Mouse (Mus musculus) neural tube, embryonic 15.5 days (tissue): ENCODE measurements at regions not wholly inside any gene's neighbourhood (a gene's known extent, or its start where the extent isn't known, plus 50 kb on each side); places are given as distances from the start of the nearest gene placed in this dataset.

Source experiments
- ATAC-seq: fragments of 200-750 bp; cut with Nextera tagmentation; 2 replicates; pipeline ENCODE4 v1.8.0; 2017; ENCODE audit warnings: mild to moderate bottlenecking, moderate TSS enrichment, moderate library complexity; ENCODE audit not compliant: low FRiP score
- H3K27ac ChIP-seq: fragments of 300-500 bp; sonication (generic); replicated peaks from 2 replicates; pipeline ENCODE4 v1.5.1; 2015; ENCODE audit warnings: mild to moderate bottlenecking, inconsistent platforms
- H3K27me3 ChIP-seq: fragments of 300-500 bp; sonication (generic); replicated peaks from 2 replicates; pipeline ENCODE4 v1.6.1; 2015; ENCODE audit warnings: inconsistent platforms
- H3K36me3 ChIP-seq: fragments of 300-500 bp; sonication (generic); 2 replicates; pipeline ENCODE4 v1.6.1; 2015; ENCODE audit warnings: inconsistent platforms
- H3K4me1 ChIP-seq: fragments of 300-500 bp; sonication (generic); 2 replicates; pipeline ENCODE4 v1.6.1; 2015; ENCODE audit warnings: inconsistent platforms
- H3K4me2 ChIP-seq: fragments of 300-500 bp; sonication (generic); 2 replicates; pipeline ENCODE4 v1.6.1; 2015; ENCODE audit warnings: inconsistent platforms, mild to moderate bottlenecking, moderate library complexity
- H3K4me3 ChIP-seq: fragments of 300-500 bp; sonication (generic); replicated peaks from 2 replicates; pipeline ENCODE4 v1.5.1; 2015; ENCODE audit warnings: mild to moderate bottlenecking, inconsistent platforms
- H3K9ac ChIP-seq: fragments of 300-500 bp; sonication (generic); replicated peaks from 2 replicates; pipeline ENCODE4 v1.6.1; 2015; ENCODE audit warnings: mild to moderate bottlenecking, inconsistent platforms
- H3K9me3 ChIP-seq: fragments of 300-500 bp; sonication (generic); replicated peaks from 2 replicates; pipeline ENCODE4 v1.6.1; 2016; ENCODE audit warnings: inconsistent platforms
- WGBS: fragments of 180-500 bp; shearing (Covaris S2); methylation state at CpG from one replicate; pipeline ENCODE4 v1.1.7; 2015; ENCODE audit warnings: mixed read lengths; 5-methylcytosine and 5-hydroxymethylcytosine counted together

GRCm38 (mm10) chr3:27815201-27815695, 80.9 kb downstream of the Tmem212 start:
- H3K4me1 ChIP-seq = no peaks in the 10 kb centered on the region
- no peak for ATAC-seq
- no peak overlapping the region for H3K9ac ChIP-seq
- no peaks in the 10 kb centered on the region for H3K9me3 ChIP-seq
- H3K27ac ChIP-seq = no peak overlapping the region
- no peak overlapping the region for H3K4me2 ChIP-seq
- WGBS = 93% methylated on average over 6 of the region's 6 CpGs
- no peaks in the 10 kb centered on the region for H3K27me3 ChIP-seq
- no peak overlapping the region for H3K4me3 ChIP-seq
- no peaks in the 10 kb centered on the region for H3K36me3 ChIP-seq

GRCm38 (mm10) chr3:27804271-27804670, 91.9 kb downstream of the Tmem212 start:
- Histone ChIP-seq H3K4me2 (no peak overlapping the region), H3K4me1 (no peaks in the 10 kb centered on the region), H3K27me3 (no peaks in the 10 kb centered on the region), H3K9ac (no peak overlapping the region), H3K36me3 (no peaks in the 10 kb centered on the region), H3K27ac (no peak overlapping the region), H3K4me3 (no peak overlapping the region), H3K9me3 (no peaks in the 10 kb centered on the region)
- ATAC-seq = no peak
- WGBS = 69% methylated on average over 5 of the region's 5 CpGs

- Histone ChIP-seq H3K4me1 (no peaks in the 10 kb centered on the region), H3K4me3 (no peak overlapping the region), H3K4me2 (no peak overlapping the region), H3K36me3 (no peaks in the 10 kb centered on the region), H3K27me3 (no peaks in the 10 kb centered on the region), H3K9ac (no peak overlapping the region), H3K27ac (no peak overlapping the region), H3K9me3 (no peaks in the 10 kb centered on the region)
- no peak for ATAC-seq
- WGBS = 84% methylated on average over 3 of the region's 3 CpGs
Observed at GRCm38 (mm10) chr3:27791633-27791951, 80.5 kb upstream of the Fndc3b start.

GRCm38 (mm10) chr3:27790932-27791632, 80.0 kb upstream of the Fndc3b start:
- Histone ChIP-seq H3K36me3 (no peaks in the 10 kb centered on the region), H3K27ac (no peak overlapping the region), H3K4me3 (no peak overlapping the region), H3K27me3 (no peaks in the 10 kb centered on the region), H3K4me2 (no peak overlapping the region), H3K4me1 (no peaks in the 10 kb centered on the region), H3K9me3 (no peaks in the 10 kb centered on the region), H3K9ac (no peak overlapping the region)
- WGBS = 95% methylated on average over 13 of the region's 13 CpGs
- ATAC-seq = no peak

GRCm38 (mm10) chr3:27783926-27784325, 72.8 kb upstream of the Fndc3b start:
- 59% methylated on average over 2 of the region's 2 CpGs for WGBS
- H3K27ac ChIP-seq = no peak overlapping the region
- H3K9me3 ChIP-seq = no peaks in the 10 kb centered on the region
- ATAC-seq = no peak
- no peaks in the 10 kb centered on the region for H3K36me3 ChIP-seq
- no peak overlapping the region for H3K9ac ChIP-seq
- no peaks in the 10 kb centered on the region for H3K27me3 ChIP-seq
- peaks cover 31% of the 10 kb centered on the region for H3K4me1 ChIP-seq
- no peak overlapping the region for H3K4me3 ChIP-seq
- H3K4me2 ChIP-seq = no peak overlapping the region

- Histone ChIP-seq H3K4me3 (no peak overlapping the region), H3K27me3 (no peaks in the 10 kb centered on the region), H3K27ac (no peak overlapping the region), H3K4me2 (no peak overlapping the region), H3K4me1 (peaks cover 31% of the 10 kb centered on the region), H3K9me3 (no peaks in the 10 kb centered on the region), H3K9ac (no peak overlapping the region), H3K36me3 (no peaks in the 10 kb centered on the region)
- WGBS = 45% methylated on average over 4 of the region's 4 CpGs
- no peak for ATAC-seq
Observed at GRCm38 (mm10) chr3:27783476-27783875, 72.4 kb upstream of the Fndc3b start.

GRCm38 (mm10) chr3:27782056-27782765, 71.1 kb upstream of the Fndc3b start:
- 34% methylated on average over 19 of the region's 19 CpGs for WGBS

GRCm38 (mm10) chr3:27779892-27780291, 68.8 kb upstream of the Fndc3b start:
- no peak overlapping the region for H3K4me3 ChIP-seq
- no peaks in the 10 kb centered on the region for H3K27me3 ChIP-seq
- H3K27ac ChIP-seq = no peak overlapping the region
- ATAC-seq = peak; percentile 40
- H3K9me3 ChIP-seq = no peaks in the 10 kb centered on the region
- no peak overlapping the region for H3K4me2 ChIP-seq
- 30% methylated on average over 7 of the region's 7 CpGs for WGBS
- H3K9ac ChIP-seq = no peak overlapping the region
- peaks cover 31% of the 10 kb centered on the region for H3K4me1 ChIP-seq
- H3K36me3 ChIP-seq = no peaks in the 10 kb centered on the region

More at GRCm38 (mm10) chr3:27782056-27782765, 71.1 kb upstream of the Fndc3b start:
- Histone ChIP-seq H3K9me3 (no peaks in the 10 kb centered on the region), H3K4me3 (no peak overlapping the region), H3K27me3 (no peaks in the 10 kb centered on the region), H3K27ac (peak overlapping the region; percentile 52), H3K4me1 (peaks cover 31% of the 10 kb centered on the region), H3K4me2 (peak overlapping the region; percentile 26), H3K9ac (no peak overlapping the region), H3K36me3 (no peaks in the 10 kb centered on the region)
- peak; percentile 62; the same call in 1 of the 2 replicates for ATAC-seq

- H3K4me3 ChIP-seq = no peak overlapping the region
- 92% methylated on average over 6 of the region's 6 CpGs for WGBS
- no peaks in the 10 kb centered on the region for H3K36me3 ChIP-seq
- H3K9ac ChIP-seq = no peak overlapping the region
- no peak overlapping the region for H3K27ac ChIP-seq
- no peak for ATAC-seq
- H3K4me1 ChIP-seq = peaks cover 23% of the 10 kb centered on the region
- no peak overlapping the region for H3K4me2 ChIP-seq
- H3K27me3 ChIP-seq = no peaks in the 10 kb centered on the region
- no peaks in the 10 kb centered on the region for H3K9me3 ChIP-seq
Observed at GRCm38 (mm10) chr3:27777751-27778150, 66.6 kb upstream of the Fndc3b start.

- WGBS = 89% methylated on average over 3 of the region's 3 CpGs
Observed at GRCm38 (mm10) chr3:27773176-27773575, 62.1 kb upstream of the Fndc3b start.

GRCm38 (mm10) chr3:27769438-27769837, 58.3 kb upstream of the Fndc3b start:
- Histone ChIP-seq H3K36me3 (no peaks in the 10 kb centered on the region), H3K4me2 (no peak overlapping the region), H3K9me3 (no peaks in the 10 kb centered on the region), H3K4me3 (no peak overlapping the region), H3K27me3 (no peaks in the 10 kb centered on the region), H3K9ac (no peak overlapping the region), H3K27ac (no peak overlapping the region), H3K4me1 (0 out of 2 replicates have a peak, but pooled peaks cover 7% of the 10 kb centered on the region)
- 94% methylated on average over 5 of the region's 5 CpGs for WGBS
- ATAC-seq = no peak

More at GRCm38 (mm10) chr3:27773176-27773575, 62.1 kb upstream of the Fndc3b start:
- no peak overlapping the region for H3K4me2 ChIP-seq
- no peaks in the 10 kb centered on the region for H3K27me3 ChIP-seq
- no peak overlapping the region for H3K27ac ChIP-seq
- no peaks in the 10 kb centered on the region for H3K9me3 ChIP-seq
- H3K4me3 ChIP-seq = no peak overlapping the region
- no peaks in the 10 kb centered on the region for H3K4me1 ChIP-seq
- H3K9ac ChIP-seq = no peak overlapping the region
- ATAC-seq = no peak
- no peaks in the 10 kb centered on the region for H3K36me3 ChIP-seq

- no peaks in the 10 kb centered on the region for H3K36me3 ChIP-seq
- H3K4me2 ChIP-seq = no peak overlapping the region
- no peak overlapping the region for H3K9ac ChIP-seq
- 0 out of 2 replicates have a peak, but pooled peaks cover 7% of the 10 kb centered on the region for H3K4me1 ChIP-seq
- no peak overlapping the region for H3K27ac ChIP-seq
- no peak for ATAC-seq
- no peaks in the 10 kb centered on the region for H3K9me3 ChIP-seq
- no peaks in the 10 kb centered on the region for H3K27me3 ChIP-seq
- 88% methylated on average over 8 of the region's 8 CpGs for WGBS
- H3K4me3 ChIP-seq = no peak overlapping the region
Observed at GRCm38 (mm10) chr3:27767188-27767587, 56.1 kb upstream of the Fndc3b start.
